Mouse (Mus musculus): ENCODE data around the gene Grik3. TPM values are rescaled to one million over a fixed set of nuclear protein-coding genes. Genes with fewer than 3 reads are reported as not detected.

The Grik3 gene
- polyA plus RNA-seq, 1 experiment = 0.08 TPM

DNA sequence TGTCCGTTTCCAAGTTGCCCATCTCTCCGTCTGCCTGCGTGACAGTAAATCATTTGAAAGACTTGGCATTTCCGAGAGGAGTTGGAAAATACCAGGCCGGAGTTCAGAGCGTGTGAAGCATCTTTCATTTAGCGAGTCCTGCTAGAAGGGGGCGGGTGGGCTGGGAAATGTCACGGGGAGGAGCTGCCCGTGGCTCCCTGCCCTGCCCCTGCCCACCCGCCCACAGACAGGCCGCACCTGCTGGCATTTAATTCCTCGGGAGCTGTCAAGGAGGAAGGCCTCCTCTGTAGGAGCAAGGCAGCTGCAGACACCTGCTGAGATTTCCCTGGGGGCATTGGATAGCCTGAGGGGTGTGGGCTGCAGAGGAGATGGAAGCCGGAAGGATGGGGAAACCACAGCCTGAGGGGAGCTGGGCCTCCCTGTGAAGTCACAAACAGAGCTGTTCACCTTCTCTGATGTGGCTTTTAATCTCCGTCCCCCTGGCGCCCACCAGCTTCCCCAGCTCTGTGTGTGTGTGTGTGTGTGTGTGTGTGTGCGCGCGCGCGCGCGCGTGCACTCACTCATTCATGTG lies 161.3 kb downstream of the Grik3 start:
- no peaks in the 10 kb centered on the region for H3K4me1 ChIP-seq (ENCODE audit: control insufficient read depth, insufficient read depth, low read length)
- TF ChIP-seq POLR2A (IDR thresholded peaks at IDR 0.05; ENCODE audit: borderline replicate concordance, low read depth, low read length) (no peak), CTCF (IDR thresholded peaks at IDR 0.05; ENCODE audit: low read depth, low read length) (no peak)
- no peak overlapping the region for H3K27ac ChIP-seq (ENCODE audit: insufficient read depth, low read depth, low read length)
- H3K4me3 ChIP-seq (ENCODE audit: insufficient read depth, low read length) = no peak overlapping the region

DNA sequence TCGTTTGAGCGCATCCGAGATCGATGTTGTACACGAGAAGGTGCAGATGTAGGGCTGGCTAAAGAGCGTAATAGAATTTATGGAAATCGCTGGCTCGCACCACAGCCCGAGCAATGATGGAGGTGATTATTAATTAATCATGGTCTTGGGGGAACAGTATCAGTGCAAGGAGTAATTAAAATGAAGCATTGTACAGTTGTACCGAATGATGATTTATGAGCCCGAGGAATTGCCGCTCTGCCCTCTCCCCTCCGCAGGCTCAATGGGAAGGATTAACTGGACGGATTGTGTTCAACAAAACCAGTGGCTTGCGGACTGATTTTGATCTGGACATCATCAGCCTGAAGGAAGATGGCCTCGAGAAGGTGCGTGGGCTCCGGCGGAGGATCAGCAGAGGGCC lies 165.5 kb downstream of the Grik3 start:
- TF ChIP-seq POLR2A (IDR thresholded peaks at IDR 0.05; ENCODE audit: borderline replicate concordance, low read depth, low read length) (no peak), CTCF (IDR thresholded peaks at IDR 0.05; ENCODE audit: low read depth, low read length) (no peak)
- no peaks in the 10 kb centered on the region for H3K4me1 ChIP-seq (ENCODE audit: control insufficient read depth, insufficient read depth, low read length)
- no peak overlapping the region for H3K27ac ChIP-seq (ENCODE audit: insufficient read depth, low read depth, low read length)
- no peak overlapping the region for H3K4me3 ChIP-seq (ENCODE audit: insufficient read depth, low read length)

GRCm38 (mm10) chr4:125658376-125658775 lies 167.9 kb downstream of the Grik3 start:
- Histone ChIP-seq H3K4me1 (ENCODE audit: control insufficient read depth, insufficient read depth, low read length) (no peaks in the 10 kb centered on the region), H3K4me3 (ENCODE audit: insufficient read depth, low read length) (no peak overlapping the region)
- no peak for TF ChIP-seq CTCF (IDR thresholded peaks at IDR 0.05; ENCODE audit: low read depth, low read length)
- no peak for TF ChIP-seq POLR2A (IDR thresholded peaks at IDR 0.05; ENCODE audit: borderline replicate concordance, low read depth, low read length)

GRCm38 (mm10) chr4:125661982-125662381 lies 171.5 kb downstream of the Grik3 start:
- Histone ChIP-seq H3K4me1 (ENCODE audit: control insufficient read depth, insufficient read depth, low read length) (no peaks in the 10 kb centered on the region), H3K4me3 (ENCODE audit: insufficient read depth, low read length) (no peak overlapping the region), H3K27ac (ENCODE audit: insufficient read depth, low read depth, low read length) (no peak overlapping the region)
- no peak for TF ChIP-seq POLR2A (IDR thresholded peaks at IDR 0.05; ENCODE audit: borderline replicate concordance, low read depth, low read length)
- TF ChIP-seq CTCF (IDR thresholded peaks at IDR 0.05; ENCODE audit: low read depth, low read length) = no peak

More at GRCm38 (mm10) chr4:125658376-125658775, 167.9 kb downstream of the Grik3 start:
- H3K27ac ChIP-seq (ENCODE audit: insufficient read depth, low read depth, low read length) = no peak overlapping the region

- no peak overlapping the region for H3K4me3 ChIP-seq (ENCODE audit: insufficient read depth, low read length)
- no peak overlapping the region for H3K27ac ChIP-seq (ENCODE audit: insufficient read depth, low read depth, low read length)
- H3K4me1 ChIP-seq (ENCODE audit: control insufficient read depth, insufficient read depth, low read length) = no peaks in the 10 kb centered on the region
- TF ChIP-seq POLR2A (IDR thresholded peaks at IDR 0.05; ENCODE audit: borderline replicate concordance, low read depth, low read length) (no peak), CTCF (IDR thresholded peaks at IDR 0.05; ENCODE audit: low read depth, low read length) (no peak)
Observed at GRCm38 (mm10) chr4:125663262-125663661, 172.8 kb downstream of the Grik3 start.

- Histone ChIP-seq H3K27ac (ENCODE audit: insufficient read depth, low read depth, low read length) (no peak overlapping the region), H3K4me1 (ENCODE audit: control insufficient read depth, insufficient read depth, low read length) (no peaks in the 10 kb centered on the region), H3K4me3 (ENCODE audit: insufficient read depth, low read length) (no peak overlapping the region)
- TF ChIP-seq CTCF (IDR thresholded peaks at IDR 0.05; ENCODE audit: low read depth, low read length) (no peak), POLR2A (IDR thresholded peaks at IDR 0.05; ENCODE audit: borderline replicate concordance, low read depth, low read length) (no peak)
Observed at GRCm38 (mm10) chr4:125665955-125666354, 175.5 kb downstream of the Grik3 start.

- no peaks in the 10 kb centered on the region for H3K4me1 ChIP-seq (ENCODE audit: control insufficient read depth, insufficient read depth, low read length)
- H3K27ac ChIP-seq (ENCODE audit: insufficient read depth, low read depth, low read length) = no peak overlapping the region
- H3K4me3 ChIP-seq (ENCODE audit: insufficient read depth, low read length) = no peak overlapping the region
- TF ChIP-seq CTCF (IDR thresholded peaks at IDR 0.05; ENCODE audit: low read depth, low read length) = no peak
Observed at GRCm38 (mm10) chr4:125682007-125682406, 191.5 kb downstream of the Grik3 start.

DNA sequence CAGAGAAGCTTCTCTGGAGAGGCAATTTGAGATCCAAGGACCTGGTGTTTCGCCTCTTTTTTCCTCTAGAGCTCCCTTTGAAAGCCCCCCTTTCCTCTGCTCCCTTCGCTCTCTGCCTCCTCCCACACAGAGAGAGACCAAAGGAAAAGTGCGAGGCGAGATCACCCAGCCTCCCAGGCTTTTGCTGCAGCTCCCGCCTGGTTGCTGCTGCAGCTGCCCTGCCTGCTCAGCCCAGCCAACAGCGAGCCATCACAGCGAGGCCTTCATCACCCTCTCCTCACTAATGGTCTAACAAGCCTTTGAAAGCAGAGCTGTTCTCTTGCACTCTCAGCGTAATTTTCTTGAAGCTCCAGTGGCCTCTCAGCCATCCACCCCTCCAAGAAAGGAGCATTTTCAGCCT lies 196.6 kb downstream of the Grik3 start:
- Histone ChIP-seq H3K4me3 (ENCODE audit: insufficient read depth, low read length) (no peak overlapping the region), H3K27ac (ENCODE audit: insufficient read depth, low read depth, low read length) (no peak overlapping the region), H3K4me1 (ENCODE audit: control insufficient read depth, insufficient read depth, low read length) (no peaks in the 10 kb centered on the region)
- no peak for TF ChIP-seq POLR2A (IDR thresholded peaks at IDR 0.05; ENCODE audit: borderline replicate concordance, low read depth, low read length)
- TF ChIP-seq CTCF (IDR thresholded peaks at IDR 0.05; ENCODE audit: low read depth, low read length) = no peak

DNA sequence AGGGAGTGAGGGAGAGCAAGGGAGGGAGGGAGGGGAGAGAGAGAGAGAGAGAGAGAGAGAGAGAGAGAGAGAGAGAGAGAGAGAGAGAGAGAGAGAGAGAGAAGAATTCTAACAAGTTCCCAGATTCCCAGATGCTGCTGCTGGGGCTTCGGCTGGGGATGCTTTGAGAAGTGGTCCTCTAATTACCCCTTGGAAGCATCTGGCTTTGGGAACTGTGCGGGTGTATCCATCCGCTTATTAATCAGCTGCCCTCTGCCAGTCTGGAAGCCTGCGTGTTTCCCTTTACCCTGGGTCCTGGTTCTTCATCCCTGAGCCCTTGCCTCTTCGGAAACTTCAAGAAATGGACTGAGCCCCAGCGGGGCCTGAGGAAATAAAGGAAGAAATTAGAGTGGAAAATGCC lies 204.9 kb downstream of the Grik3 start:
- Histone ChIP-seq H3K4me3 (ENCODE audit: insufficient read depth, low read length) (no peak overlapping the region), H3K27ac (ENCODE audit: insufficient read depth, low read depth, low read length) (no peak overlapping the region), H3K4me1 (ENCODE audit: control insufficient read depth, insufficient read depth, low read length) (no peaks in the 10 kb centered on the region)
- TF ChIP-seq CTCF (IDR thresholded peaks at IDR 0.05; ENCODE audit: low read depth, low read length) = no peak
- no peak for TF ChIP-seq POLR2A (IDR thresholded peaks at IDR 0.05; ENCODE audit: borderline replicate concordance, low read depth, low read length)

DNA sequence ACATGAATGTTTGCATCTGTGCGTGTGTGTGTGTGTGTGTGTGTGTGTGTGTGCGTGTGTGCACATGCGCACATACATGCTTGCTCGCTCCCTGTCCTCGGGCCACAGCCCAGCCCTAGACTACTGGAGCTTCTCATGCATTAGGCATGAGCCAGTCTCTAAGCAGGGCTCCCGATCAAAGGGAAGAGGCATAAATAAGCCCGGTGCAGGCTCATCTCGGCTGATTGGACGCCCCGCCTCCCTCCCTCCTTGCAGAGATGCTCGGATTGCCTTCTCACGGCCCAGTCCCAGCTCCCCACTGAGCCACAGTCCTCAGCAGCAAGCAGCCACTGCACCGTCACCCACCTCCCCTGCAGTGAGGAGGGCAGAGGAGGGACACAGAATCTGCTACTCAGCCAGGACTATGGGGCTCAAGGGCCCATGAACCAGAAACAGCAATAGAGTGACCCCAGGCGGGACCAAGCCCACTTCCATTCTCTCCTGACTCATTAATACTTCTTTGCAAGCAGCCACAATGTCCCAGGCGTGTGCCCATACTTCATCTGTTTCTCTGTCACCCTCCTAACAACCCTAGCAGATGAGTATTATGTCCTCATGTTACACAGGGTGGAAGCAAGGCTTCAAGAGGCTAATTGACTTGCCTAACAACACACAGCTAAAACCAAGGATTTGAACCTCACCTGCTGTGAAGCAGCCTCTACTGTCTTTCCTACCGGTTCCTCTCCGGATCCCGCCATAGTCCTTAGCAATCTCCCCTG lies 205.9 kb downstream of the Grik3 start:
- TF ChIP-seq POLR2A (IDR thresholded peaks at IDR 0.05; ENCODE audit: borderline replicate concordance, low read depth, low read length) = no peak
- TF ChIP-seq CTCF (IDR thresholded peaks at IDR 0.05; ENCODE audit: low read depth, low read length) = no peak
- H3K4me3 ChIP-seq (ENCODE audit: insufficient read depth, low read length) = no peak overlapping the region
- no peaks in the 10 kb centered on the region for H3K4me1 ChIP-seq (ENCODE audit: control insufficient read depth, insufficient read depth, low read length)
- no peak overlapping the region for H3K27ac ChIP-seq (ENCODE audit: insufficient read depth, low read depth, low read length)
